Mouse (Mus musculus): ENCODE results near the gene Agxt. TPM values are rescaled to one million over a fixed set of nuclear protein-coding genes. Genes with fewer than 3 reads are reported as not detected.

Gene Agxt
- polyA plus RNA-seq, 1 experiment: 0.08 TPM

- Histone ChIP-seq H3K4me1 (ENCODE audit: control insufficient read depth) (no peaks in the 10 kb centered on the region), H3K27me3 (ENCODE audit: control insufficient read depth) (peaks cover 2% of the 10 kb centered on the region), H3K36me3 (ENCODE audit: control insufficient read depth) (no peaks in the 10 kb centered on the region), H3K4me3 (replicated peaks) (no peak overlapping the region), H3K9me3 (ENCODE audit: control insufficient read depth, low read length) (no peaks in the 10 kb centered on the region)
- TF ChIP-seq TAL1 (IDR thresholded peaks at IDR 0.05; ENCODE audit: low read length): no peak
- no peak for TF ChIP-seq GATA1 (IDR thresholded peaks at IDR 0.05; ENCODE audit: low read length)
Observed at GRCm38 (mm10) chr1:93182281-93182680, 47.2 kb downstream of the Agxt start.

- Histone ChIP-seq H3K4me3 (replicated peaks) (no peak overlapping the region), H3K4me1 (ENCODE audit: control insufficient read depth) (no peaks in the 10 kb centered on the region), H3K36me3 (ENCODE audit: control insufficient read depth) (no peaks in the 10 kb centered on the region), H3K27me3 (ENCODE audit: control insufficient read depth) (no peaks in the 10 kb centered on the region), H3K9me3 (ENCODE audit: control insufficient read depth, low read length) (no peaks in the 10 kb centered on the region)
- TF ChIP-seq TAL1 (IDR thresholded peaks at IDR 0.05; ENCODE audit: low read length) (no peak), GATA1 (IDR thresholded peaks at IDR 0.05; ENCODE audit: low read length) (no peak)
Observed at GRCm38 (mm10) chr1:93184071-93184828, 49.2 kb downstream of the Agxt start.

- Histone ChIP-seq H3K4me3 (replicated peaks) (no peak overlapping the region), H3K27me3 (ENCODE audit: control insufficient read depth) (peaks cover 10% of the 10 kb centered on the region; the same call in 1 of the 2 replicates), H3K4me1 (ENCODE audit: control insufficient read depth) (no peaks in the 10 kb centered on the region), H3K9me3 (ENCODE audit: control insufficient read depth, low read length) (no peaks in the 10 kb centered on the region; the same call in 1 of the 2 replicates), H3K36me3 (ENCODE audit: control insufficient read depth) (no peaks in the 10 kb centered on the region)
- TF ChIP-seq GATA1 (IDR thresholded peaks at IDR 0.05; ENCODE audit: low read length): no peak
- no peak for TF ChIP-seq TAL1 (IDR thresholded peaks at IDR 0.05; ENCODE audit: low read length)
Observed at GRCm38 (mm10) chr1:93190726-93191305, 55.8 kb downstream of the Agxt start.

GRCm38 (mm10) chr1:93194961-93195360, 59.9 kb downstream of the Agxt start:
- Histone ChIP-seq H3K36me3 (ENCODE audit: control insufficient read depth) (no peaks in the 10 kb centered on the region), H3K9me3 (ENCODE audit: control insufficient read depth, low read length) (no peaks in the 10 kb centered on the region; the same call in 1 of the 2 replicates), H3K4me3 (replicated peaks) (no peak overlapping the region), H3K27me3 (ENCODE audit: control insufficient read depth) (peaks cover 8% of the 10 kb centered on the region; the same call in 1 of the 2 replicates), H3K4me1 (ENCODE audit: control insufficient read depth) (no peaks in the 10 kb centered on the region)
- TF ChIP-seq GATA1 (IDR thresholded peaks at IDR 0.05; ENCODE audit: low read length) (no peak), TAL1 (IDR thresholded peaks at IDR 0.05; ENCODE audit: low read length) (no peak)

Other genes starting within 250 kb of the Agxt start
- gene Ankmy1, start 232.3 kb upstream of the Agxt start, polyA plus RNA-seq (2012): not detected in 2 replicates
- gene Dusp28, start 228.3 kb upstream of the Agxt start, polyA plus RNA-seq (2012): 0.57 and 0.70 TPM in 2 replicates
- gene Rnpepl1, start 224.5 kb upstream of the Agxt start, polyA plus RNA-seq (2012): 6.5 and 7.7 TPM in 2 replicates
- gene Capn10, start 200.9 kb upstream of the Agxt start, polyA plus RNA-seq (2012): 0.75 and 0.88 TPM in 2 replicates
- 0.01 TPM in 2 replicates for gene Gpr35, start 184.4 kb upstream of the Agxt start, polyA plus RNA-seq (2012)
- not detected in 2 replicates for gene Aqp12, start 128.9 kb upstream of the Agxt start, polyA plus RNA-seq (2012)
- gene Kif1a, start 33.3 kb upstream of the Agxt start, polyA plus RNA-seq (2012): 0.01 and 0.16 TPM in 2 replicates
- gene 2310007B03Rik, start 25.7 kb downstream of the Agxt start, polyA plus RNA-seq (2012): not detected in 2 replicates
- 0.01 TPM in 1 of 2 replicates, not detected in the other for gene Crocc2, start 33.5 kb downstream of the Agxt start, polyA plus RNA-seq (2012)
- gene Sned1, start 100.6 kb downstream of the Agxt start, polyA plus RNA-seq (2012): not detected in 2 replicates
- gene Mterf4, start 170.7 kb downstream of the Agxt start, polyA plus RNA-seq (2012): 0.16 and 0.19 TPM in 2 replicates
- 1.4 and 1.7 TPM in 2 replicates for gene Ppp1r7, start 207.6 kb downstream of the Agxt start, polyA plus RNA-seq (2012)
- 0.22 and 0.31 TPM in 2 replicates for gene Pask, start 208.2 kb downstream of the Agxt start, polyA plus RNA-seq (2012)
- gene Ano7, start 238.7 kb downstream of the Agxt start, polyA plus RNA-seq (2012): not detected in 2 replicates